Mouse (Mus musculus) CD4-positive, CD25-positive, alpha-beta regulatory T cell, adult 4 months (primary cell): ENCODE measurements around the gene Aaed1. TPM values are rescaled to one million over a fixed set of nuclear protein-coding genes. Genes with fewer than 3 reads are reported as not detected.

Source experiments
- ATAC-seq: one replicate; pipeline ENCODE4 v1.8.0; 2017
- polyA plus RNA-seq, 2 experiments: library from polyadenylated mRNA; unstranded; fragments of 100-300 nt; shearing (Covaris generic); gene quantifications; one replicate each; pipeline ENCODE4 v1.2.1; 2017

Aaed1 gene
- polyA plus RNA-seq: 10 to 100 TPM in 1 of 2 experiments, 1 to 10 TPM in 1; 9.9 to 13.1 TPM

DNA sequence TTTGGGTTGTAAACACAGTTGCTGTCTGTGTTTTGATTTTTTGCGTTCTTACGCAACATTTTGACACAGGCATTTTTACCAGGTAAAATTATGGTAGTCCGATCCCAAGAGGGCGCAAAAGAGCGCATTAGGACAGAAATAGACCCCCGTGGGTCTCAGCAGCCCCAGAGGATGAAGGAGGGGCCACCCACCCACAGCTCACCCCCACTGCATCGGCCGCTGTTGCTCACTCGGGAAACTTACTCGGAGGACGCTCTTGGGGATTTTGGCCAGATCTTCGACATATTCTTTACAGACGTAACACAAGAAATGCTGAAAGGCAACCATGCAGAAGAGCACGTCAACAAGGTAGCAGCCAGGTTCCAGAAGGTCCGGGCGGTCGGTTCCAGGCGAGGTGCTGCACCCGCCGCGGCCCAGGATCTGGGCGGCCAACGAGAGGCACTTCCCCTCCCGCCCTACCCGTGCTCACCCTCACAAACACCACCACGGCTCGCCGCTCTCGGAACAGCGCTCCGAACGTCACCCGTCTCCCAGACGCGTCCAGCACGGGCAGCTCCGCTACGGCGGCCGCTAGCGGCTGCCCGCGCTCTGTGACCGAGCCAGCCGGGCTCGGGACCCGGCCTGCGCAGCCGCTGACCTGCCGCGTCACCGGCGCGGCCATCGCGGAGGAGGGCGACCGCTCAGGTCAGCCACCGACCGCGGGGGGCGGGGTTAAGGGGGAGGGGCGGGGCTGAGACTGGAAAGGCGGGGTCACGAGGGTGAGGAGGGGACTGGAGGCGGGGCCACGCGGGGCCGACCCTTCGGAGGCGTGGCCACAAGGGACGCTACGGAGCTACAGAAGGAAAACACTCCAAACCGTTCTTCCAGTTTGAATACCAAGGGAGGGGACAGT, at the start of gene Aaed1:
TSS of gene Aaed1 (minus strand) at position 687 of the 892 bp plus-strand sequence.
- peak; percentile 81 for ATAC-seq

DNA sequence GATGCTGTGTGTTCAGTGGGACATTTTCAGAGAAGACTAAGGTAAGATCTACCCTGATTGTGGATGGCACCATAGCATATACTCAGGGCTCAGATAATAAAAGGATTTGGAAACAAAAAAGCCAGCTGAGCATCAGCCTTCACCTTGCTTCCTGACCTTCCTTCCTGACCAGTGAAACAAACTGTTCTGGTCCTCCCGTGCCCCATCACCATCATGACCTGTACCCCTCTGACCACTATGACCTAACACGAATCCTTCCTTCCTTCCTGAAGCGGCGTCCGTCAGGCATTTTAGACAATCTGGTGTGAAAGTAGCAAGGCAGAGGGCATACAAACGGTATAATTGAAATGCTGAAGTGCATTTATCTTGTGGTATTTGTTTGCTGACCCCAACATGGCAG, 49.6 kb upstream of the Aaed1 start:
- ATAC-seq: no peak

DNA sequence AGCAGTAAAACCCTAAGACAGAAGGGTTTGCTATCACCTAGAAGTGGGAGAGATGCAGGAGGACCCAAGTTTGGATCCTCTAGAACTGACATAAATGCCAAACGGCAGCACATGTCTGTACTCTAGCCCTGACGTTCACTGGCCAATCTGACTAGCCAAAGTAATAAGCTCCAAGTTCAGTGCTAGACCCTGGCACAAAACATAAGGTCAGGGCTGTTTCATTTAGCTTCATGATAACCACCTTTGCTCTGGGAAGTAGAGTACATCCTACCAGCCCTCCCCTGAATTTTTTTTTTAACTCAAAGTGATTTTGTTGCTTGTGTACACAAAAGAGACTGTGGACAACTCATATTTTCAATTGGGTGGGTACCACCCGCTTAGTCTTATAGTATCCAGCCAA, 48.5 kb upstream of the Aaed1 start:
- no peak for ATAC-seq

GRCm38 (mm10) chr13:64359702-64360101, 47.2 kb upstream of the Aaed1 start:
- no peak for ATAC-seq

DNA sequence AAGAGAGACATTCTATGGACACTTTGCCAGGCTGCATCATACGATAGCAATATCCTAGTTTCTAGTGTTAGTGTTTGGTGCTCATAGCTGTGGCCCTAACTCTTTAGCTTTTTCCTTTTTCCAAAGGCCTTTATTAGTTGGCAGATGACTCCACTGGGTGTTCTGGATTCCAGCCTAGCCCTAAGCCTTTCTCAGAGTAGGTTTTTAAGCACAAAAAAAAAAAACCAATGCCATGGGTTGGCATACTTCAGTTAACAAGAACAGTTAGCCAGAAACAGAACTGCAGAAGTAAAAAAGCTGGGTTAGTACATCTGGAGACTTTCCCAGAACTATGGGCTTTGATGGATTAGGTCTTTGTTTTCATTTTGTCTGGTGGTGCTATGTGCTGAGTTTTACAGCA, 46.0 kb upstream of the Aaed1 start:
- ATAC-seq: no peak

GRCm38 (mm10) chr13:64357389-64357788, 44.9 kb upstream of the Aaed1 start:
- no peak for ATAC-seq

- no peak for ATAC-seq
These were observed 37.0 kb upstream of the Aaed1 start for GRCm38 (mm10) chr13:64349474-64349873.

DNA sequence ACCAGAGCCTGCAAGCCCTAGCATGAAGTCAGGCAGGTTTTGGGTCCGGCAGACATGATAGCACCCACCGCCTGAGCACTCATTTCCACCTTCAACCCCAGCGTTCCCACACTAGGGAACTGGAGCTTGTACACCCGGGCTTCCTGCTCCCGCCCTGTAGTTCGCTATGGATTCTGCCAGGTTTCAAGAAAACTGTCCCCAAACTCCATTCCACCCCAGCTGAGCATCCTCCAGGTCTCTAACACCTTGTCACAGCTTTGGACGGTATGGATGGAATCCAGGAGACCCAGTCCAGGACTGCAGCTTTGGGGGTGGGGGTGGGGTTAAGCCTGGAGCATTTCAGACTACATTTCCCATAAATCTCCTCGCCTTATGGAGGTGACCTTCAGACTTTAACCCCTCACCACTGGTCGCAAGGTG, 31.6 kb upstream of the Aaed1 start:
- no peak for ATAC-seq

DNA sequence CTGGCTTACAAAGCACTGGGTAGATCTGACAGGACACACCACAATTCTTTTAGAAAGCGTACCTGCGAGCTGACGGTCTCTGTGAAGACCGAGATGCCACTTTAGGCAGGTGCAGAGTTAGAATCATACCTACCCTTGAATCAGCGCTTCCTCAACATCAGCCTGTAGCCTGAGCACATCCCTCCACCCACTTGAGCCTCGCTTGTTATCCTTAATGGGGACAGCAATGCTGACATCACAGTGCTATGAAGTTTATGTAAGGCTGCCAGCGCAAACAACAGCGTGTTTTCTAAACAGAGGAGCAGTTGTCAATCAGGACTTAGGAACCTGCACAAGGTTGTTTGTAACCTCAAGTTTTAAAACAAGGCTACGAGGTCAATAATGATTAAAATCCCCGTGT, 31.1 kb upstream of the Aaed1 start:
- no peak for ATAC-seq

- ATAC-seq: no peak
These were observed 23.1 kb upstream of the Aaed1 start for GRCm38 (mm10) chr13:64335546-64336132.

- no peak for ATAC-seq
These were observed 20.6 kb upstream of the Aaed1 start for GRCm38 (mm10) chr13:64333102-64333501.

DNA sequence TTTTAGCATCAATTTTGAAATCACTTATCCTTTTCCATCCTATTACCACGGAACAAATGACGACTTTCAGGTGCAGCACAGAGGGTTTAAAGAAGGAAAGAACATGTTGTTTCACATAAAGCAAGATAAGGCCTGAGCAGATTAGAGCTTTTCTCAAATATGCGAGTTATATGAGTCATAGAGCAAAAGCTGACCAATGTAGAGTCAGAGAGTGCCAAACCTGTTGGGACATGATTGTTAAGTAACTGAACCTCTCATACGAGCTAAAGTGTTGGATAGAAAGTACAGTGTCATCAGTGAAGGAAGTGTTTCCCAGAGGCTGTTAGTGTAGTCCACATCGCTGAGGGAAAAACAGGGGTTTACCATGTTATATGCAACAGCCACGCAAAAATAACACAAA, 19.8 kb upstream of the Aaed1 start:
- ATAC-seq: no peak

GRCm38 (mm10) chr13:64322561-64323281, 10.2 kb upstream of the Aaed1 start:
- ATAC-seq: no peak

GRCm38 (mm10) chr13:64320334-64320733, 7.8 kb upstream of the Aaed1 start:
- no peak for ATAC-seq

GRCm38 (mm10) chr13:64319782-64320181, 7.3 kb upstream of the Aaed1 start:
- no peak for ATAC-seq

- no peak for ATAC-seq
These were observed 5.8 kb upstream of the Aaed1 start for GRCm38 (mm10) chr13:64318355-64318754.

GRCm38 (mm10) chr13:64315483-64316050, 3.1 kb upstream of the Aaed1 start:
- ATAC-seq: peak; percentile 48

GRCm38 (mm10) chr13:64314041-64314440, 1.5 kb upstream of the Aaed1 start:
- no peak for ATAC-seq

GRCm38 (mm10) chr13:64312916-64313289, 393 bp upstream of the Aaed1 start:
- ATAC-seq: peak; percentile 35

DNA sequence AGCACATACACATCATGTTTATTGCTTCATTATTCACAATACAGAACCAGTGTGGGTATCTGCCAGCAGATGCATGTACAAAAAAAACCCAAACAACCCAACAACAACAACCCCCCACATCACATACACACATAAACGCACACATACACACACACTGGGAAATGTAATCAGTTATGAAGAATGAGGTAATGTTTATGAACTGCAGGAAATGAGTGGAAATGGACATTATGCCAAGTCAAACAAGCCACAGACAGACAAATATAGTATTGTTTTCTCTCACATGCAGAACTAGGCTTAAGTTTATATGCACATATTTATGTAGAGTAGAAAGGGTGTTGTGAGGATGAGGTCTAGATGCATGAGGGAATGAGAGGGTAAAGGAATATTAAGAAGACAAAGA, 1.2 kb downstream of the Aaed1 start:
- no peak for ATAC-seq

DNA sequence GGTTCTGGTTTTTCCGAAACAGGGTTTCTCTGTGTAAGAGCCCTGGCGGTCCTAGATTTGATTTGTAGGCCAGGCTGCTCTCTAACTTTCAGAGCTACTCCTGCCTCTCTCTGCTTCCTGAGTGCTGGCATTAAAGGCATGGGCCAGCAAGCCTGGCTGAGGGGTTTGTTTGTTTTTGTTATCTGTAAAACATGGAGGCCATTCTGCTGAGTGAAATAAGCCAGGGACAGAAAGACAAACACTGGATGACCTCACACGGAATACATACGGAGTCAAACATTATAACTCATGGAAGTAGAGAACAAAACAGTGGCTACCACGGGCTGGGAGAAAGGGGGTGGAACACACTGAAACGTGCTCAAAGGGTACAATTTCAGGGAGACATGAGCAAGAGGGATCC, 1.9 kb downstream of the Aaed1 start:
- no peak for ATAC-seq

- no peak for ATAC-seq
These were observed 2.7 kb downstream of the Aaed1 start for GRCm38 (mm10) chr13:64309842-64310241.

DNA sequence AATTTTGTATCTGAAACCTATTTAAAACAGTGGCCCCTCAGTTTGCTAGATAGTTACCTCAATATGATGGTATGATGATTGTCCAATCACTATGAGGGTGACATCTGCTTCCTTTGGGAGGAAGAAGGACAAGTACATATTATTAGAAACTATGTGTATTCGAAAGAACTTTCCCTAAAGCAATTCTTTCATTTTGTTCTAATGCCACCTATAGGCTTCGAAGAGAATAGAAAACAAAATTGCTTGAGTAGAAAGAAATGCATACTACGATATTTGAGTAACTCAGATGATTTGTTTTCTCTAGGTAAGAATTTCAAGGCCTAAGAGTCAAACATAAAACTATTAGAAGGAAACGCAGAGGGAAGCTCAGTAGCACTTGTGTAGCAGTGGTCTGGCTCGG, 3.5 kb downstream of the Aaed1 start:
- no peak for ATAC-seq
